Mouse (Mus musculus): ENCODE data around the gene Cplane1. TPM values are rescaled to one million over a fixed set of nuclear protein-coding genes. Genes with fewer than 3 reads are reported as not detected.

Gene Cplane1
- polyA plus RNA-seq (2014; fragmentation: Nextera tagmentation; extraction: Ambion mirVana) = 15.1 and 26.6 TPM in 2 replicates

DNA sequence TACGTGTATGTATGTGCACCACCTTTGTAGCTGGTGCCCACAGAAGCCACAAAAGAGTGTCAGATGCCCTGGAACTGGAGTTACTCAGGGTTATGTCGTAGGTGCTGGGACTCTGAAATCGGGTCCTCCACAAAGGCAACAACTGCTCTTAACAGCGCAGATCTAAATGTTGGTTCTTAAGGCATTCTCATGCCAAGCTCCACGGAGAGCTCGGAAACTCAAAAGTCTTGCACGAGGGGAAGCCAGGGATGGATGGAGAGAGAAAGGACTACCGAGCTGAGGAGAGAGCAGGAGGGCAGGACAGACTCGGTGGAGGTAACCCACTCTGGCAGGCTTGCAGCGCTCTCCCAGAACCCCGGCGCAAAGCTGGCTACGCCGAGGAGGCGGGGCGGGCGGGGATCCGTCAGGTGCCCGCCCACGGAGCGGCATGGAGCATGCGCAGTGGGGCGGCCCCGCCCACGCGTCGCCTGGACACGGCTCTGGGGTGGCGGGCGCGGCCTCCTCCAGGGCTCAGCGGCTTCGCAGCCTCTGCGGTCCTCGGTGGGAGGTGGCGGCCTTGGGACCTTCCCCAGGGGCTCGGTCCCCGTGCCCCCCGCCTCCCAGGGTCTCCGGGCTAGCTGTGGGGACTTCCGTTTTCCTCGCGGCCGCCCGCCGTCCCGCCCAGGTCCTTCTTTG lies at the start of gene Cplane1:
Cplane1 (plus strand) TSS at position 516 of the 675 bp plus-strand sequence.
- 1% methylated on average over 38 of the region's 47 CpGs for WGBS
- peak within 1 kb of the TSS; percentile 58 for H3K4me3 ChIP-seq (ENCODE audit: low read depth, low read length)
- no peaks in the 10 kb centered on the region for H3K36me3 ChIP-seq (ENCODE audit: control insufficient read depth, insufficient read depth, low read length)
- no peaks in the 10 kb centered on the region for H3K27me3 ChIP-seq (ENCODE audit: control insufficient read depth, insufficient read depth, low read length)
- ATAC-seq (ENCODE audit: low FRiP score) = peak; percentile 99
- H3K9me3 ChIP-seq (ENCODE audit: control insufficient read depth, low read length) = no peaks in the 10 kb centered on the region
- H3K4me1 ChIP-seq (replicated peaks; ENCODE audit: control insufficient read depth, insufficient read depth, low read length) = 0 out of 2 replicates have a peak, but pooled peaks cover 2% of the 10 kb centered on the region
- peak; percentile 98 for DNase-seq (ENCODE audit: low spot score)
- H3K27ac ChIP-seq (ENCODE audit: low read depth, low read length) = peak within 1 kb of the TSS; percentile 75
- peak within 1 kb of the TSS; percentile 80 for H3K9ac ChIP-seq (ENCODE audit: low read depth, low read length)
- peak within 1 kb of the TSS; percentile 59 for H3K4me2 ChIP-seq (replicated peaks; ENCODE audit: low read depth, low read length)

DNA sequence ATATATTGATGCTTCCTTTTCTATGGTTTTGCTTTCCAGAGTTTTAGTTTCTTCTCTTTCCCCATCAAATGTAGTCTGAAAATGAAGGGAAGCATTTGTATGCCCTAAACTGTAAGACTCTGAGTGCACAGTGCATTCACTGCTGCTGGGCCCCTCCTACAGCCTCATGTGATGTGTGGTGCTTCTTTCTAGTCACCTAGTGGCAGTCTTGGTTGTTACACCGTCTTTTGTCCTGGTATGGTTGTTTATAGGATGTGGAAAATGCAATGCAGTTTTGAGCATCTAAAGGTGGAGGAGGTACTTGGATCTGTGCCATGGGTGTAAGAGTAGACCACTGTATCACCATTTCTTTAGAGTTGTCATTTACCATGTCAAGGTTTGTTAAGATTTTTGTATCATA lies 39.6 kb upstream of the Cplane1 start:
- WGBS = 73% methylated on average over 1 of the region's 1 CpGs
- Histone ChIP-seq H3K36me3 (ENCODE audit: control insufficient read depth, insufficient read depth, low read length) (0 out of 2 replicates have a peak, but pooled peaks cover 4% of the 10 kb centered on the region), H3K27me3 (ENCODE audit: control insufficient read depth, insufficient read depth, low read length) (no peaks in the 10 kb centered on the region), H3K4me2 (replicated peaks; ENCODE audit: low read depth, low read length) (no peak overlapping the region), H3K9ac (ENCODE audit: low read depth, low read length) (no peak overlapping the region), H3K4me3 (ENCODE audit: low read depth, low read length) (no peak overlapping the region), H3K9me3 (ENCODE audit: control insufficient read depth, low read length) (no peaks in the 10 kb centered on the region), H3K27ac (ENCODE audit: low read depth, low read length) (no peak overlapping the region), H3K4me1 (replicated peaks; ENCODE audit: control insufficient read depth, insufficient read depth, low read length) (no peaks in the 10 kb centered on the region)
- DNase-seq (ENCODE audit: low spot score) = no peak
- no peak for ATAC-seq (ENCODE audit: low FRiP score)

DNA sequence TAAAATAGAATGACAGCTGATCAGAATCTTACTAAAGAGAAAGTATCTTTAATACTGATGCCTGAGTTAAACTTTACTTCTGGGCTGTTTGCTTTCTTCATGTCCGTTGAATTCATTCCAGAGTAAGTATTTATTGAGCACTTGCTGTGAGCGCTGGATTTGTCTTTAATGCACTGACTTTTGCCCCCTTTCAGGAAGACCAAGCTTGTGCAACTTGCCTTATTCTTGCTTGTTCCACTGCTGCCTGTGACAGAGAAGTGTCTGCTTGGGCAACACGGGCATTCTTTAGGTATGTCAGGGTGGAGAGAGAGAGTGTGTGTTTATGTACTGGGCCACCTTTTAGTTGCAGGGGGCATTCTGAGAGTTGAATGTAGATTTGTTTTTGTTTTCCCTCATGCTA lies 37.6 kb upstream of the Cplane1 start:
- H3K9ac ChIP-seq (ENCODE audit: low read depth, low read length) = no peak overlapping the region
- no peaks in the 10 kb centered on the region for H3K9me3 ChIP-seq (ENCODE audit: control insufficient read depth, low read length)
- H3K27me3 ChIP-seq (ENCODE audit: control insufficient read depth, insufficient read depth, low read length) = no peaks in the 10 kb centered on the region
- peaks cover 10% of the 10 kb centered on the region for H3K36me3 ChIP-seq (ENCODE audit: control insufficient read depth, insufficient read depth, low read length)
- ATAC-seq (ENCODE audit: low FRiP score) (no peak), DNase-seq (ENCODE audit: low spot score) (no peak)
- no peak overlapping the region for H3K4me2 ChIP-seq (replicated peaks; ENCODE audit: low read depth, low read length)
- H3K4me3 ChIP-seq (ENCODE audit: low read depth, low read length) = no peak overlapping the region
- 94% methylated on average over 3 of the region's 3 CpGs for WGBS
- no peak overlapping the region for H3K27ac ChIP-seq (ENCODE audit: low read depth, low read length)
- H3K4me1 ChIP-seq (replicated peaks; ENCODE audit: control insufficient read depth, insufficient read depth, low read length) = no peaks in the 10 kb centered on the region

DNA sequence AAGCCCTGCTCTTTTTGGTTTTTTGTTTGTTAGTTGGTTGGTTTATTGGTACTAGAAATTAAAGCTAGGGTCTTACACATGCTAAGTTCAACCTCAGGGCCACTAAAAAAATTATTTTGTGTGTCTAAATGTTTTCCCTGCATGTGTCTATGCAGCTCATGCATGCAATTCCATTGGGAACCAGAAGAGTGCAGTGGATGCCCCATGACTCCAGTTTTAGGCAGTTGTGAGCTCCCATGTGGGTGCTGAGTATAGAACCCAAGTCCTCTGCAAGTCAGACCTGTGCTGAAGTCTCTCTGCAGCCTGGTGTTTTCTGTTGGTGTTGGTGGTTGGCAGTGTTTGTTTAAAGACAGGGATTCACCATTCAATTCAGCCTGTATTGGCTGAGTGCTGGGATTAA lies 37.1 kb upstream of the Cplane1 start:
- Histone ChIP-seq H3K4me1 (replicated peaks; ENCODE audit: control insufficient read depth, insufficient read depth, low read length) (no peaks in the 10 kb centered on the region), H3K9me3 (ENCODE audit: control insufficient read depth, low read length) (no peaks in the 10 kb centered on the region), H3K27me3 (ENCODE audit: control insufficient read depth, insufficient read depth, low read length) (no peaks in the 10 kb centered on the region), H3K27ac (ENCODE audit: low read depth, low read length) (no peak overlapping the region), H3K4me3 (ENCODE audit: low read depth, low read length) (no peak overlapping the region), H3K36me3 (ENCODE audit: control insufficient read depth, insufficient read depth, low read length) (peaks cover 10% of the 10 kb centered on the region), H3K4me2 (replicated peaks; ENCODE audit: low read depth, low read length) (no peak overlapping the region), H3K9ac (ENCODE audit: low read depth, low read length) (no peak overlapping the region)
- DNase-seq (ENCODE audit: low spot score) = no peak
- no peak for ATAC-seq (ENCODE audit: low FRiP score)

DNA sequence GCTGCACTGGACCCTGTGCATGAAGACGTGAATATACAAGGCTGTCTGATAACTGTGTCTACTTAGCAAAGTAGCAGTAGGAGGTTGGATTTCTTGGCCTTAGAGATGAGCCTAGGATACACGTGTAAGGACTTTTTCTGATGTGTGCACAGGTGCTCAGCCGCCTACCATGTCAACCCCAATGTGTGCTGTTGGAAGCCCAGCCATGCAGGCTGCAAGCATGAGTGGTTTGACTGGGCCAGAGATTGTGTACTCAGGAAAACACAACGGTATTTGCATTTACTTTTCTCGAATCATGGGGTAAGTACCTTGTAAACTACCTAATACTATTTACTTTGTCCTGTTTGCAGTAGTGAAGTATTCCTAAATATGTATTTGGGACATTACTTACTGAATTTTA lies 33.3 kb upstream of the Cplane1 start:
- 93% methylated on average over 5 of the region's 5 CpGs for WGBS

DNA sequence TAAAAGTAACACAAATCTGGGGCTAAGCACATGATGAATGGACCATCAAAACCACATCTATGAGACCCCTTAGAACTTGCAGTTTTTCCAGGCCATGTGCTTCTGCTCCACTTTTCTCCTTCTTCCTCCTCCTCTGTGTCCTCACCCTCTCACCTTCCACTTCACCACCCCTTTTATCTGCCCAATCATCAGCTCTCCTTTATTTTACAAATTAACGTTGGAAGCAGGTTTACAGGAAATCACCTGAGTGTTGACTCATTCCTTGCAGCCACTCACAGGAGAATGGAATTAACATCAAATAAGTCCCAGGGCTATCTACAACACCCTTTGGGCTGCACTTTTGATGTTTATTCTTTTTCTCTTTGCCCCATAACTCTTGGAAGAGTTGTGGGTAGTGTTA lies 7.1 kb upstream of the Cplane1 start:
- 96% methylated on average over 1 of the region's 1 CpGs for WGBS
- Histone ChIP-seq H3K36me3 (ENCODE audit: control insufficient read depth, insufficient read depth, low read length) (0 out of 2 replicates have a peak, but pooled peaks cover 6% of the 10 kb centered on the region), H3K4me3 (ENCODE audit: low read depth, low read length) (no peak overlapping the region), H3K9me3 (ENCODE audit: control insufficient read depth, low read length) (no peaks in the 10 kb centered on the region), H3K4me2 (replicated peaks; ENCODE audit: low read depth, low read length) (no peak overlapping the region), H3K9ac (ENCODE audit: low read depth, low read length) (no peak overlapping the region), H3K4me1 (replicated peaks; ENCODE audit: control insufficient read depth, insufficient read depth, low read length) (no peaks in the 10 kb centered on the region), H3K27ac (ENCODE audit: low read depth, low read length) (no peak overlapping the region), H3K27me3 (ENCODE audit: control insufficient read depth, insufficient read depth, low read length) (no peaks in the 10 kb centered on the region)
- DNase-seq (ENCODE audit: low spot score) (no peak), ATAC-seq (ENCODE audit: low FRiP score) (no peak)

More for the DNA sequence above, 33.3 kb upstream of the Cplane1 start:
- ATAC-seq (ENCODE audit: low FRiP score) (no peak), DNase-seq (ENCODE audit: low spot score) (no peak)
- H3K36me3 ChIP-seq (ENCODE audit: control insufficient read depth, insufficient read depth, low read length) = peaks cover 10% of the 10 kb centered on the region
- no peak overlapping the region for H3K4me3 ChIP-seq (ENCODE audit: low read depth, low read length)
- H3K4me2 ChIP-seq (replicated peaks; ENCODE audit: low read depth, low read length) = no peak overlapping the region
- no peaks in the 10 kb centered on the region for H3K9me3 ChIP-seq (ENCODE audit: control insufficient read depth, low read length)
- no peaks in the 10 kb centered on the region for H3K27me3 ChIP-seq (ENCODE audit: control insufficient read depth, insufficient read depth, low read length)
- no peak overlapping the region for H3K27ac ChIP-seq (ENCODE audit: low read depth, low read length)
- no peak overlapping the region for H3K9ac ChIP-seq (ENCODE audit: low read depth, low read length)
- no peaks in the 10 kb centered on the region for H3K4me1 ChIP-seq (replicated peaks; ENCODE audit: control insufficient read depth, insufficient read depth, low read length)

GRCm38 (mm10) chr15:8169266-8169746 lies 400 bp downstream of the Cplane1 start:
- Histone ChIP-seq H3K9ac (ENCODE audit: low read depth, low read length) (peak overlapping the region; percentile 80), H3K4me2 (replicated peaks; ENCODE audit: low read depth, low read length) (peak overlapping the region; percentile 59), H3K9me3 (ENCODE audit: control insufficient read depth, low read length) (no peaks in the 10 kb centered on the region), H3K36me3 (ENCODE audit: control insufficient read depth, insufficient read depth, low read length) (no peaks in the 10 kb centered on the region), H3K4me1 (replicated peaks; ENCODE audit: control insufficient read depth, insufficient read depth, low read length) (0 out of 2 replicates have a peak, but pooled peaks cover 2% of the 10 kb centered on the region), H3K27ac (ENCODE audit: low read depth, low read length) (peak overlapping the region; percentile 75), H3K4me3 (ENCODE audit: low read depth, low read length) (peak overlapping the region; percentile 58), H3K27me3 (ENCODE audit: control insufficient read depth, insufficient read depth, low read length) (no peaks in the 10 kb centered on the region)
- 1% methylated on average over 25 of the region's 25 CpGs for WGBS
- ATAC-seq (ENCODE audit: low FRiP score) (peak; percentile 92), DNase-seq (ENCODE audit: low spot score) (no peak)

GRCm38 (mm10) chr15:8189563-8189962 lies 20.7 kb downstream of the Cplane1 start:
- Histone ChIP-seq H3K4me2 (replicated peaks; ENCODE audit: low read depth, low read length) (no peak overlapping the region), H3K27me3 (ENCODE audit: control insufficient read depth, insufficient read depth, low read length) (no peaks in the 10 kb centered on the region), H3K9ac (ENCODE audit: low read depth, low read length) (no peak overlapping the region), H3K36me3 (ENCODE audit: control insufficient read depth, insufficient read depth, low read length) (0 out of 2 replicates have a peak, but pooled peaks cover 6% of the 10 kb centered on the region), H3K27ac (ENCODE audit: low read depth, low read length) (no peak overlapping the region), H3K4me1 (replicated peaks; ENCODE audit: control insufficient read depth, insufficient read depth, low read length) (no peaks in the 10 kb centered on the region), H3K4me3 (ENCODE audit: low read depth, low read length) (no peak overlapping the region), H3K9me3 (ENCODE audit: control insufficient read depth, low read length) (no peaks in the 10 kb centered on the region)
- DNase-seq (ENCODE audit: low spot score) = no peak
- no peak for ATAC-seq (ENCODE audit: low FRiP score)
- WGBS = 93% methylated on average over 3 of the region's 3 CpGs

GRCm38 (mm10) chr15:8190435-8190834 lies 21.5 kb downstream of the Cplane1 start:
- Histone ChIP-seq H3K36me3 (ENCODE audit: control insufficient read depth, insufficient read depth, low read length) (0 out of 2 replicates have a peak, but pooled peaks cover 6% of the 10 kb centered on the region), H3K4me2 (replicated peaks; ENCODE audit: low read depth, low read length) (no peak overlapping the region)

More at GRCm38 (mm10) chr15:8190435-8190834, 21.5 kb downstream of the Cplane1 start:
- Histone ChIP-seq H3K9me3 (ENCODE audit: control insufficient read depth, low read length) (no peaks in the 10 kb centered on the region), H3K4me1 (replicated peaks; ENCODE audit: control insufficient read depth, insufficient read depth, low read length) (no peaks in the 10 kb centered on the region), H3K4me3 (ENCODE audit: low read depth, low read length) (no peak overlapping the region), H3K27me3 (ENCODE audit: control insufficient read depth, insufficient read depth, low read length) (no peaks in the 10 kb centered on the region), H3K27ac (ENCODE audit: low read depth, low read length) (no peak overlapping the region), H3K9ac (ENCODE audit: low read depth, low read length) (no peak overlapping the region)
- ATAC-seq (ENCODE audit: low FRiP score) (no peak), DNase-seq (ENCODE audit: low spot score) (no peak)
- WGBS = 90% methylated on average over 3 of the region's 3 CpGs
